Mouse (Mus musculus): Measurements from ENCODE around the gene Twf2. TPM values are rescaled to one million over a fixed set of nuclear protein-coding genes. Genes with fewer than 3 reads are reported as not detected.

Twf2 gene
- 100 to 1,000 TPM in 1 of 2 experiments, 10 to 100 TPM in 1; 98.6 to 113 TPM for total RNA-seq (2023)

GRCm38 (mm10) chr9:106202819-106203636, at the start of gene Twf2:
Gene Twf2 (plus strand): TSS chr9:106203108.

GRCm38 (mm10) chr9:106158037-106158491, 44.8 kb upstream of the Twf2 start, which contains the start of gene Glyctk:
Gene Glyctk (minus strand): TSS chr9:106158138.

DNA sequence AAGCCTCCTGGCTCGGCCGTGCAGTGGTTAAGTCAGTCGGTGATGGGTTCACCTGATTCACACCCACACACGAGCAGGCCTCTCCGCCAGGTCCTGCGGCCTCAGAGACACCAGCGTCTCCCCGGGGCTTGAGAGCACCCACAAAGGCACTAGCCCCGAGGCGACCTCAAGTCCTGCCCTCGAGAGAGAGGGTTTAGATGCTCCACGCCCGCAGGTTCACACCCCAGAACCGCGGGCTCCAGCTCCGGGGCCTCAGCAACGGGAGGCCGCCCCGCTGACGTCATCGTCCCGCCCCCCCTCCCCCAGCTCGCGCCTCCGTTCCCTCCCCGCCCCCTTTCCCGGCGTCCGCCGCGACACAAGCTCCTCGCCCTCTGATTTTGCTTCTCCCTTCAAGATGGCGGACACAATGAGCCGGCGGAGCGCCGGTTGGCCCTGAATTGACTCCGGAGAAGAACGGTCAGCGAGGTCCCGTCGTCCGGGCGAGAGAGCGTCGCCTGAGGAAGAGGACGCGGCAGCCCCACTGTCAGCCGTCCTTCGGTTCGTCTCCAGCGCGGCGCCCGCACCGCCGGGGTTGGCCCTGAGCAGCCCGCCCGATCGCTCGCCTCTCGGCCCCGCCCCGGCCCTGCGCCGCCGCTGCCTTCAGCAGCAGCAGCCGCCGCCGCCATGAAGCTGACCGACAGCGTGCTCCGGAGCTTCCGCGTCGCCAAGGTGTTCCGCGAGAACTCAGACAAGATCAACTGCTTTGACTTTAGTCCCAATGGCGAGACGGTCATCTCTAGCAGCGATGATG, 32.2 kb upstream of the Twf2 start, which contains the start of gene Wdr82:
Gene Wdr82 (plus strand): TSS at position 373 of the 790 bp plus-strand sequence.

DNA sequence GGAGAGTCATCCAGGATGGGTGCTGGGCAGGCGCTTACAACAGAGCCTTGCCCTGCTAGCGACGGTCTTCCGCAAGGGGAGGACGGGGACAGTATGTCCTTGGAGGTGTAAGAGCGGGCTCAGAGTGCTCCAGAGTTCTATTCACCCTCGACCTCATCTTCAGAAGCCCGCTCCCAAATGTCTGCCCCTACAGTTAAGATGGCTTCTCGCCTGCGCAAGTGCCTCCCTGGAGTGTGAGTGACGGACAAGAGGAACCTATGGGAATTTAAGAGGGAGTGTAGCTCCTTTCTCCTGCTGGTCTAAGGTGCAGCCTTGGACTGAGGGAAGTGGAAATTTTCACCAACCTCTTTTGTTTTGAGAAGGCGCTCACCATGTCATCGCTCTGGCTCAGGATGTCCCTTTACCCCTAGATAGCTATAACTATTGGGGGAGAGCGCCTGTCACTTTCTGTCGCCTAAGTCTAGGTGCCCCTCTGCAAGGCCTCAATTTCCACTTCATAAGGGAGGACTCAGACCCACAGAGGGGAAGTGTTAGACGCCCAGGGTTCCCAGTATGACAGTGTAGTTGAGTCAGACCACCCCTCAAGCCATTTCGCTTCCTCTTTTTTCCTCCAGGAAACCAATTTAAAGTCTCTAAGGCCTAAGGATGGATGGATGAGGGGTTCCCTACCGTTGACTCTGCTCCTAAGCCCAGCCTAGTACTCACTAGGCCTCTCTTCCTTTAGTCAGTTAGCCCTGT, 3.2 kb upstream of the Twf2 start, which contains the start of gene Ppm1m:
Gene Ppm1m (minus strand): TSS at position 212 of the 738 bp plus-strand sequence.

DNA sequence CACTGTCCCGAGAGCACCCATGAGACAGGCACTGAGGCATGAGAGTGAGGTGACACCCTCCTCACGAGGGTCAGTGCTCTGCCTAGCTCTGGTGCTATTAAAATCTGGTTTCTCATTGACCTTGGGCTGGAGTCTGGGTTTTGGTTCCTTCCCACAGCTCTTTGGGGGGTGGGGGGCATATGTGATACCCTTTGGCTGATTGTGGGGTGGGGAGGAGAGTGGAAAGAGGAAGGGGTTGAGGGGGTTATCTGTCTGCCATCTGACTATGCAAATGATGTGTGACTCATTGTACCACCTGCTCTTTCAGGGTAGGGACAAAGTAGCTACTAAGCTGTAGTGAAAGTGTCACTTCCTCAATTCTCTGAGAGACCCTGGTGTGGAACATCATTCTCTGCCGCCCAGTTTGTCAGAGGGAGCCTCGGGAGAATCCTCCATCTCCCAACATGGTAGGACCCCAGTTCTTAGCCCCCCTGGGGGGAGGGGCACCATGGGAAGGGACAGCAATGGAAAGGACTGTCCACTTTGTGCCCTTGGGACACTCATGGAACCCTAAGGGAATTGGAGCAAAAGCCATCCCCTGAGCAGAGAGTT, 19.4 kb downstream of the Twf2 start, which contains the start of gene Tlr9:
Gene Tlr9 (plus strand): TSS at position 338 of the 591 bp plus-strand sequence.

Other genes starting within 250 kb of the Twf2 start
- 1 to 10 TPM; 2.0 to 3.8 TPM for gene Col6a5, start 242.5 kb upstream of the Twf2 start, total RNA-seq (2023)
- gene Col6a4, start 106.3 kb upstream of the Twf2 start, total RNA-seq (2023): not detected
- gene Glyctk, start 45.0 kb upstream of the Twf2 start, total RNA-seq (2023): under 1 TPM; 0.49 to 0.66 TPM
- 10 to 100 TPM; 66.3 to 72.7 TPM for gene Wdr82, start 32.2 kb upstream of the Twf2 start, total RNA-seq (2023)
- gene Ppm1m, start 3.4 kb upstream of the Twf2 start, total RNA-seq (2023): 10 to 100 TPM; 41.3 to 48.1 TPM
- gene Tlr9, start 19.5 kb downstream of the Twf2 start, total RNA-seq (2023): 10 to 100 TPM; 86.4 to 96.0 TPM
- 10 to 100 TPM; 67.2 to 76.3 TPM for gene Alas1, start 45.5 kb downstream of the Twf2 start, total RNA-seq (2023)
- 1 to 10 TPM; 2.6 to 2.8 TPM for gene Poc1a, start 78.0 kb downstream of the Twf2 start, total RNA-seq (2023)
- gene Dusp7, start 165.5 kb downstream of the Twf2 start, total RNA-seq (2023): 10 to 100 TPM; 38.7 to 44.6 TPM
- 100 to 1,000 TPM; 647 to 744 TPM for gene Rpl29, start 226.3 kb downstream of the Twf2 start, total RNA-seq (2023)
- gene Acy1, start 235.2 kb downstream of the Twf2 start, total RNA-seq (2023): 1 to 10 TPM; 1.6 to 1.7 TPM
- 1 to 10 TPM; 2.5 to 6.6 TPM for gene Abhd14b, start 244.4 kb downstream of the Twf2 start, total RNA-seq (2023)
- 1 to 10 TPM in 1 of 2 experiments, under 1 TPM in 1; 0.66 to 3.3 TPM for gene Abhd14a, start 244.6 kb downstream of the Twf2 start, total RNA-seq (2023)

Measured in monocyte, adult 59 days (primary cell).